Mouse (Mus musculus) midbrain, embryonic 14.5 days (tissue): ENCODE measurements around the gene Mafb. TPM values are rescaled to one million over a fixed set of nuclear protein-coding genes. Genes with fewer than 3 reads are reported as not detected.

ENCODE experiments used
- ATAC-seq: fragments of 200-750 bp; cut with Nextera tagmentation; 2 replicates; pipeline ENCODE4 v1.8.0; 2017; ENCODE audit warnings: moderate number of reproducible peaks, moderate library complexity; ENCODE audit not compliant: low FRiP score, low TSS enrichment
- DNase-seq: peaks from one replicate; pipeline ENCODE4 v3.0.0-alpha.2; 2015
- H3K27ac ChIP-seq: fragments of 300-500 bp; sonication (generic); replicated peaks from 2 replicates; pipeline ENCODE4 v1.5.1; 2014; ENCODE audit warnings: mild to moderate bottlenecking, low read depth, low read length, moderate library complexity
- H3K27me3 ChIP-seq: fragments of 300-500 bp; sonication (generic); 2 replicates; pipeline ENCODE4 v1.6.1; 2014; ENCODE audit warnings: low read length, control low read depth, mixed read lengths; ENCODE audit not compliant: control insufficient read depth, insufficient read depth
- H3K36me3 ChIP-seq: fragments of 300-500 bp; sonication (generic); 2 replicates; pipeline ENCODE4 v1.6.1; 2014; ENCODE audit warnings: low read length, control low read depth; ENCODE audit not compliant: control insufficient read depth, insufficient read depth
- H3K4me1 ChIP-seq: fragments of 300-500 bp; sonication (generic); 2 replicates; pipeline ENCODE4 v1.6.1; 2014; ENCODE audit warnings: mild to moderate bottlenecking, antibody characterized with exemption, low read length, control low read depth; ENCODE audit not compliant: control insufficient read depth, insufficient read depth
- H3K4me2 ChIP-seq: fragments of 300-500 bp; sonication (generic); 2 replicates; pipeline ENCODE4 v1.6.1; 2014; ENCODE audit warnings: mild to moderate bottlenecking, low read length, moderate library complexity
- H3K4me3 ChIP-seq: fragments of 300-500 bp; sonication (generic); replicated peaks from 2 replicates; pipeline ENCODE4 v1.5.1; 2014; ENCODE audit warnings: low read depth, low read length
- H3K9ac ChIP-seq: fragments of 300-500 bp; sonication (generic); replicated peaks from 2 replicates; pipeline ENCODE4 v1.6.1; 2014; ENCODE audit warnings: mild to moderate bottlenecking, low read length, moderate library complexity
- H3K9me3 ChIP-seq: fragments of 300-500 bp; sonication (generic); 2 replicates; pipeline ENCODE4 v1.6.1; 2016; ENCODE audit warnings: low read length, control low read depth, mixed read lengths; ENCODE audit not compliant: control insufficient read depth
- WGBS: fragments of 180-500 bp; shearing (Covaris S2); extraction: QIAGEN DNeasy Blood & Tissue Kit; methylation state at CpG from one replicate; pipeline ENCODE4 v1.1.7; 2014; 5-methylcytosine and 5-hydroxymethylcytosine counted together
- polyA plus RNA-seq: library from polyadenylated mRNA; unstranded; fragments of >200 nt; fragmentation: Nextera tagmentation; extraction: Ambion mirVana; gene quantifications from 2 replicates; pipeline ENCODE4 v1.2.1, GENCODE M21; 2014

Gene Mafb
- polyA plus RNA-seq, 1 experiment from 2014 or later = 4.9 TPM

- no peaks in the 10 kb centered on the region for H3K9me3 ChIP-seq
- no peak for ATAC-seq
- no peak overlapping the region for H3K4me2 ChIP-seq
- WGBS = 81% methylated on average over 4 of the region's 4 CpGs
- H3K27me3 ChIP-seq = no peaks in the 10 kb centered on the region
- H3K9ac ChIP-seq = no peak overlapping the region
- no peaks in the 10 kb centered on the region for H3K36me3 ChIP-seq
- no peak for DNase-seq
- H3K27ac ChIP-seq = no peak overlapping the region
- no peaks in the 10 kb centered on the region for H3K4me1 ChIP-seq
- no peak overlapping the region for H3K4me3 ChIP-seq
Observed at GRCm38 (mm10) chr2:160340121-160340520, 26.7 kb downstream of the Mafb start.

GRCm38 (mm10) chr2:160339595-160339994 is 27.3 kb downstream of the Mafb start:
- no peaks in the 10 kb centered on the region for H3K4me1 ChIP-seq
- H3K27ac ChIP-seq = no peak overlapping the region
- H3K4me3 ChIP-seq = no peak overlapping the region
- ATAC-seq (no peak), DNase-seq (no peak)
- no peak overlapping the region for H3K9ac ChIP-seq
- H3K36me3 ChIP-seq = no peaks in the 10 kb centered on the region
- no peaks in the 10 kb centered on the region for H3K27me3 ChIP-seq
- H3K9me3 ChIP-seq = no peaks in the 10 kb centered on the region
- no peak overlapping the region for H3K4me2 ChIP-seq
- 97% methylated on average over 5 of the region's 5 CpGs for WGBS

- ATAC-seq = no peak
- no peaks in the 10 kb centered on the region for H3K36me3 ChIP-seq
- H3K4me2 ChIP-seq = no peak overlapping the region
- H3K9ac ChIP-seq = no peak overlapping the region
- H3K9me3 ChIP-seq = no peaks in the 10 kb centered on the region
- H3K4me3 ChIP-seq = no peak overlapping the region
- no peak for DNase-seq
- no peaks in the 10 kb centered on the region for H3K4me1 ChIP-seq
- 69% methylated on average over 2 of the region's 2 CpGs for whole genome bisulfite sequencing
- H3K27ac ChIP-seq = no peak overlapping the region
- no peaks in the 10 kb centered on the region for H3K27me3 ChIP-seq
Observed at GRCm38 (mm10) chr2:160336053-160336452, 30.8 kb downstream of the Mafb start.

- Histone ChIP-seq H3K27me3 (no peaks in the 10 kb centered on the region), H3K4me1 (no peaks in the 10 kb centered on the region), H3K36me3 (no peaks in the 10 kb centered on the region), H3K4me2 (no peak overlapping the region), H3K9ac (no peak overlapping the region), H3K27ac (no peak overlapping the region), H3K9me3 (no peaks in the 10 kb centered on the region), H3K4me3 (no peak overlapping the region)
- no peak for ATAC-seq
- 79% methylated on average over 1 of the region's 1 CpGs for WGBS
- DNase-seq = no peak
Observed at GRCm38 (mm10) chr2:160335043-160335442, 31.8 kb downstream of the Mafb start.

GRCm38 (mm10) chr2:160334111-160334661 is 32.7 kb downstream of the Mafb start, which contains the start of gene Gm826:
Gm826 (minus strand) TSS chr2:160334162.
- H3K27ac ChIP-seq = no peak within 1 kb of the TSS
- no peak within 1 kb of the TSS for H3K9ac ChIP-seq
- no peaks in the 10 kb centered on the region for H3K27me3 ChIP-seq
- H3K9me3 ChIP-seq = no peaks in the 10 kb centered on the region
- ATAC-seq (no peak), DNase-seq (no peak)
- no peaks in the 10 kb centered on the region for H3K4me1 ChIP-seq
- H3K36me3 ChIP-seq = no peaks in the 10 kb centered on the region
- WGBS = 57% methylated on average over 4 of the region's 4 CpGs
- H3K4me3 ChIP-seq = no peak within 1 kb of the TSS
- no peak within 1 kb of the TSS for H3K4me2 ChIP-seq

- no peak for ATAC-seq
- H3K4me2 ChIP-seq = no peak overlapping the region
- H3K36me3 ChIP-seq = no peaks in the 10 kb centered on the region
- no peaks in the 10 kb centered on the region for H3K27me3 ChIP-seq
- no peak overlapping the region for H3K27ac ChIP-seq
- H3K4me1 ChIP-seq = no peaks in the 10 kb centered on the region
- H3K9me3 ChIP-seq = no peaks in the 10 kb centered on the region
- H3K9ac ChIP-seq = no peak overlapping the region
- 91% methylated on average over 12 of the region's 12 CpGs for WGBS
- no peak for DNase-seq
- H3K4me3 ChIP-seq = no peak overlapping the region
Observed at GRCm38 (mm10) chr2:160332516-160333325, 34.1 kb downstream of the Mafb start.

GRCm38 (mm10) chr2:160328886-160329285 is 38.0 kb downstream of the Mafb start:
- H3K9ac ChIP-seq = no peak overlapping the region
- no peak for DNase-seq
- H3K27me3 ChIP-seq = no peaks in the 10 kb centered on the region
- H3K27ac ChIP-seq = no peak overlapping the region
- no peak overlapping the region for H3K4me2 ChIP-seq
- no peaks in the 10 kb centered on the region for H3K9me3 ChIP-seq
- H3K36me3 ChIP-seq = no peaks in the 10 kb centered on the region
- H3K4me3 ChIP-seq = no peak overlapping the region
- ATAC-seq = no peak
- no peaks in the 10 kb centered on the region for H3K4me1 ChIP-seq
- 66% methylated on average over 9 of the region's 9 CpGs for WGBS

- Histone ChIP-seq H3K4me3 (no peak overlapping the region), H3K4me2 (no peak overlapping the region), H3K9me3 (no peaks in the 10 kb centered on the region), H3K27ac (no peak overlapping the region), H3K9ac (no peak overlapping the region), H3K4me1 (no peaks in the 10 kb centered on the region), H3K36me3 (no peaks in the 10 kb centered on the region), H3K27me3 (no peaks in the 10 kb centered on the region)
- 92% methylated on average over 4 of the region's 4 CpGs for WGBS
- ATAC-seq (no peak), DNase-seq (no peak)
Observed at GRCm38 (mm10) chr2:160327716-160328115, 39.1 kb downstream of the Mafb start.

- DNase-seq = no peak
- no peak for ATAC-seq
- no peak overlapping the region for H3K27ac ChIP-seq
- H3K9me3 ChIP-seq = no peaks in the 10 kb centered on the region
- no peak overlapping the region for H3K4me2 ChIP-seq
- H3K36me3 ChIP-seq = no peaks in the 10 kb centered on the region
- no peaks in the 10 kb centered on the region for H3K4me1 ChIP-seq
- no peaks in the 10 kb centered on the region for H3K27me3 ChIP-seq
- H3K4me3 ChIP-seq = no peak overlapping the region
- WGBS = 57% methylated on average over 4 of the region's 4 CpGs
- H3K9ac ChIP-seq = no peak overlapping the region
Observed at GRCm38 (mm10) chr2:160327167-160327566, 39.7 kb downstream of the Mafb start.
